Mouse (Mus musculus) hindbrain, embryonic 11.5 days (tissue): ENCODE measurements around the gene Defa20. TPM values are rescaled to one million over a fixed set of nuclear protein-coding genes. Genes with fewer than 3 reads are reported as not detected.
"Not testable (repeated sequence)": the region's sequence is repeated elsewhere in the genome, so short reads cannot be mapped to it uniquely, and the experiment has no call there.

ENCODE experiments used
- ATAC-seq: fragments of 200-750 bp; cut with Nextera tagmentation; 2 replicates; pipeline ENCODE4 v1.8.0; 2017; ENCODE audit warnings: mild to moderate bottlenecking, moderate TSS enrichment, moderate library complexity; ENCODE audit not compliant: low FRiP score
- DNase-seq: peaks from one replicate; pipeline ENCODE4 v3.0.0-alpha.2; 2015; ENCODE audit warnings: low spot score
- H3K27ac ChIP-seq: fragments of 300-500 bp; sonication (generic); 2 replicates; pipeline ENCODE4 v1.5.1; 2014; ENCODE audit warnings: mild to moderate bottlenecking, low read depth, low read length
- H3K27me3 ChIP-seq: fragments of 300-500 bp; sonication (generic); 2 replicates; pipeline ENCODE4 v1.6.1; 2014; ENCODE audit warnings: mild to moderate bottlenecking, low read length, moderate library complexity, mixed read lengths; ENCODE audit not compliant: control insufficient read depth, insufficient read depth
- H3K36me3 ChIP-seq: fragments of 300-500 bp; sonication (generic); 2 replicates; pipeline ENCODE4 v1.6.1; 2014; ENCODE audit warnings: mild to moderate bottlenecking, low read length, moderate library complexity, mixed read lengths; ENCODE audit not compliant: control insufficient read depth, insufficient read depth
- H3K4me1 ChIP-seq: fragments of 300-500 bp; sonication (generic); replicated peaks from 2 replicates; pipeline ENCODE4 v1.6.1; 2014; ENCODE audit warnings: low read length, mixed read lengths; ENCODE audit not compliant: control insufficient read depth, insufficient read depth
- H3K4me2 ChIP-seq: fragments of 300-500 bp; sonication (generic); replicated peaks from 2 replicates; pipeline ENCODE4 v1.6.1; 2014; ENCODE audit warnings: mild to moderate bottlenecking, low read depth, low read length
- H3K4me3 ChIP-seq: fragments of 300-500 bp; sonication (generic); 2 replicates; pipeline ENCODE4 v1.5.1; 2014; ENCODE audit warnings: low read depth, low read length
- H3K9ac ChIP-seq: fragments of 300-500 bp; sonication (generic); 2 replicates; pipeline ENCODE4 v1.6.1; 2014; ENCODE audit warnings: low read depth, low read length
- H3K9me3 ChIP-seq: fragments of 300-500 bp; sonication (generic); 2 replicates; pipeline ENCODE4 v1.6.1; 2016; ENCODE audit warnings: low read length; ENCODE audit not compliant: control insufficient read depth
- WGBS: fragments of 180-500 bp; shearing (Covaris S2); extraction: QIAGEN DNeasy Blood & Tissue Kit; methylation state at CpG from one replicate; pipeline ENCODE4 v1.1.7; 2014; 5-methylcytosine and 5-hydroxymethylcytosine counted together
- polyA plus RNA-seq: library from polyadenylated mRNA; unstranded; fragments of >200 nt; fragmentation: Nextera tagmentation; extraction: Ambion mirVana; gene quantifications from 2 replicates; pipeline ENCODE4 v1.2.1, GENCODE M21; 2014

The Defa20 gene
- not detected in 2 replicates for polyA plus RNA-seq

DNA sequence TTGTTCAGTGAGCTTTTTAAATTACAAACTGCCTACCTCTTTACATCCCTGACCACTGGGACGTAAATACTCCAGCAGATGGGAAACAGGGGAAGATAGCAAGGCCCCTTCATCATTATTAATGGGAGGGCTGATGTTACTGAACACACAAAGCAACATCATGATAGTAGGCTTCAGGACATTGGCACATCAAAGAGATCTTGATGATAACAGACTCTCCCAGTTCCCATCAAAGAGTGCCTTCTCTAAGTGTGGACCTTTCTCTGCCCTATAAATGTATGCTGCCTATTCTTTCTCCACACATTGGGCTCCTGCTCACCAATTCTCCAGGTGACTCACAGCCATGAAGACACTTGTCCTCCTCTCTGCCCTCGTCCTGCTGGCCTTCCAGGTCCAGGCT lies at the start of gene Defa20:
Gene Defa20 (plus strand): TSS at position 301 of the 400 bp plus-strand sequence.
- not testable (repeated sequence) for H3K4me2 ChIP-seq, H3K4me3 ChIP-seq, H3K9me3 ChIP-seq, H3K4me1 ChIP-seq, H3K36me3 ChIP-seq, ATAC-seq, H3K9ac ChIP-seq, H3K27ac ChIP-seq, H3K27me3 ChIP-seq, DNase-seq
- WGBS: no CpG with 5 or more reads among the region's 2 CpGs

DNA sequence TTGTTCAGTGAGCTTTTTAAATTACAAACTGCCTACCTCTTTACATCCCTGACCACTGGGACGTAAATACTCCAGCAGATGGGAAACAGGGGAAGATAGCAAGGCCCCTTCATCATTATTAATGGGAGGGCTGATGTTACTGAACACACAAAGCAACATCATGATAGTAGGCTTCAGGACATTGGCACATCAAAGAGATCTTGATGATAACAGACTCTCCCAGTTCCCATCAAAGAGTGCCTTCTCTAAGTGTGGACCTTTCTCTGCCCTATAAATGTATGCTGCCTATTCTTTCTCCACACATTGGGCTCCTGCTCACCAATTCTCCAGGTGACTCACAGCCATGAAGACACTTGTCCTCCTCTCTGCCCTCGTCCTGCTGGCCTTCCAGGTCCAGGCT lies 19.7 kb downstream of the Defa20 start, which contains the start of gene Defa32:
Gene Defa32 (plus strand): TSS at position 301 of the 400 bp plus-strand sequence.
- not testable (repeated sequence) for H3K4me3 ChIP-seq, H3K4me1 ChIP-seq, H3K4me2 ChIP-seq, H3K9me3 ChIP-seq, DNase-seq, ATAC-seq, H3K36me3 ChIP-seq, H3K9ac ChIP-seq, H3K27ac ChIP-seq, H3K27me3 ChIP-seq
- WGBS: no CpG with 5 or more reads among the region's 2 CpGs

Other genes starting within 250 kb of the Defa20 start
- not detected in 2 replicates for gene Defa27, start 193.7 kb upstream of the Defa20 start, polyA plus RNA-seq
- not detected in 2 replicates for gene Defa29, start 182.2 kb upstream of the Defa20 start, polyA plus RNA-seq
- not detected in 2 replicates for gene Defa2, start 130.7 kb upstream of the Defa20 start, polyA plus RNA-seq
- not detected in 2 replicates for gene Defa33, start 117.4 kb upstream of the Defa20 start, polyA plus RNA-seq
- not detected in 2 replicates for gene Defa36, start 81.8 kb upstream of the Defa20 start, polyA plus RNA-seq
- gene Gm7849, start 52.7 kb upstream of the Defa20 start, polyA plus RNA-seq: not detected in 2 replicates
- not detected in 2 replicates for gene Defa32, start 19.8 kb downstream of the Defa20 start, polyA plus RNA-seq
- not detected in 2 replicates for gene Defa37, start 56.1 kb downstream of the Defa20 start, polyA plus RNA-seq
- not detected in 2 replicates for gene Defa28, start 73.7 kb downstream of the Defa20 start, polyA plus RNA-seq
- gene Gm7861, start 85.2 kb downstream of the Defa20 start, polyA plus RNA-seq: not detected in 2 replicates
- not detected in 2 replicates for gene Defa26, start 108.9 kb downstream of the Defa20 start, polyA plus RNA-seq
- not detected in 2 replicates for gene Defa17, start 146.5 kb downstream of the Defa20 start, polyA plus RNA-seq
- not detected in 2 replicates for gene Defa34, start 156.5 kb downstream of the Defa20 start, polyA plus RNA-seq
- not detected in 2 replicates for gene AY761184, start 194.4 kb downstream of the Defa20 start, polyA plus RNA-seq
- gene Defa24, start 225.2 kb downstream of the Defa20 start, polyA plus RNA-seq: not detected in 2 replicates